Mouse (Mus musculus): ENCODE results near the gene Gm15128. TPM values are rescaled to one million over a fixed set of nuclear protein-coding genes. Genes with fewer than 3 reads are reported as not detected.
"Not testable (repeated sequence)": the region's sequence is repeated elsewhere in the genome, so short reads cannot be mapped to it uniquely, and the experiment has no call there.

Gm15128 gene
- polyA plus RNA-seq (2012; rRNA removed) (not detected in 2 replicates), polyA plus RNA-seq (2014; fragmentation: Nextera tagmentation; extraction: Ambion mirVana) (not detected in 2 replicates)

GRCm38 (mm10) chrX:147765691-147766090 lies at the start of gene Gm15128:
Gm15128 (plus strand) TSS chrX:147765991.
- H3K4me3 ChIP-seq (replicated peaks; ENCODE audit: low read length); H3K4me2 ChIP-seq (replicated peaks; ENCODE audit: low read depth, low read length, severe bottlenecking); H3K27me3 ChIP-seq (ENCODE audit: control insufficient read depth, insufficient read depth, low read length); ATAC-seq (ENCODE audit: low FRiP score, low read depth); H3K9ac ChIP-seq (ENCODE audit: low read depth, low read length, severe bottlenecking); H3K4me1 ChIP-seq (ENCODE audit: control insufficient read depth, insufficient read depth, low read length); H3K36me3 ChIP-seq (ENCODE audit: control insufficient read depth, insufficient read depth, low read length); H3K27ac ChIP-seq (replicated peaks; ENCODE audit: low read depth, low read length); DNase-seq (ENCODE audit: low spot score); H3K9me3 ChIP-seq (ENCODE audit: control insufficient read depth, low read length): not testable (repeated sequence)
- WGBS, result 65% methylated on average over 7 of the region's 7 CpGs

Other genes starting within 250 kb of the Gm15128 start
- gene Lrch2, start 211.9 kb upstream of the Gm15128 start, polyA plus RNA-seq (2012; rRNA removed), result 13.3 and 15.8 TPM in 2 replicates
- gene Lrch2, start 211.9 kb upstream of the Gm15128 start, polyA plus RNA-seq (2014; fragmentation: Nextera tagmentation; extraction: Ambion mirVana), result 9.6 and 11.0 TPM in 2 replicates
- gene Gm15080, start 227.0 kb downstream of the Gm15128 start, polyA plus RNA-seq (2012; rRNA removed), result not detected in 2 replicates
- not detected in 2 replicates for gene Gm15080, start 227.0 kb downstream of the Gm15128 start, polyA plus RNA-seq (2014; fragmentation: Nextera tagmentation; extraction: Ambion mirVana)

Measured in limb, embryonic 14.5 days (tissue).